Mouse (Mus musculus) forelimb bud, embryonic 11.5 days (tissue): ENCODE results near the gene Arid4a.

Source experiments
- DNase-seq: peaks from one replicate; pipeline ENCODE4 v3.0.0-alpha.2; 2012; ENCODE audit warnings: low read depth, low spot score

Gene Arid4a

GRCm38 (mm10) chr12:71147641-71148040, 131.9 kb downstream of the Arid4a start:
- peak; percentile 47 for DNase-seq
